Mouse (Mus musculus) liver, embryonic 14.5 days (tissue): Measurements from ENCODE around the gene Nav2. TPM values are rescaled to one million over a fixed set of nuclear protein-coding genes. Genes with fewer than 3 reads are reported as not detected.
A peak's percentile ranks its signal among the peaks of the same experiment; 100 is the strongest.

Experiments
- ATAC-seq: fragments of 200-750 bp; cut with Nextera tagmentation; 2 replicates; pipeline ENCODE4 v1.8.0; 2017; ENCODE audit warnings: moderate number of reproducible peaks, mild to moderate bottlenecking, moderate library complexity; ENCODE audit not compliant: insufficient read depth
- DNase-seq, 3 experiments: peaks; one replicate each; pipeline ENCODE4 v3.0.0-alpha.2; 2012 to 2013; ENCODE audit warnings: low read depth in 3 of 3, low spot score in 3 of 3
- H3K27ac ChIP-seq: fragments of 300-500 bp; sonication (generic); 2 replicates; pipeline ENCODE4 v1.5.1; 2014; ENCODE audit warnings: moderate library complexity, mild to moderate bottlenecking, control low read depth, inconsistent platforms
- H3K27me3 ChIP-seq: fragments of 300-500 bp; sonication (generic); 2 replicates; pipeline ENCODE4 v1.6.1; 2014; ENCODE audit warnings: mild to moderate bottlenecking, low read length, moderate library complexity; ENCODE audit not compliant: control insufficient read depth, insufficient read depth
- H3K36me3 ChIP-seq: fragments of 300-500 bp; sonication (generic); replicated peaks from 2 replicates; pipeline ENCODE4 v1.6.1; 2014; ENCODE audit warnings: low read depth; ENCODE audit not compliant: control insufficient read depth, insufficient read depth
- H3K4me1 ChIP-seq, 2 experiments: fragments of 200-500 bp in 1 of 2; fragments of 300-500 bp in 1 of 2; sonication (generic) in 1 of 2; replicated peaks; 2 replicates each; pipeline ENCODE4 v1.6.1; 2012 to 2014; ENCODE audit warnings: antibody characterized with exemption in 1 of 2, inconsistent platforms in 1 of 2, low read length in 1 of 2; ENCODE audit not compliant: control insufficient read depth in 2 of 2, insufficient read depth in 2 of 2
- H3K4me2 ChIP-seq: fragments of 300-500 bp; sonication (generic); 2 replicates; pipeline ENCODE4 v1.6.1; 2014; ENCODE audit warnings: low read depth, mild to moderate bottlenecking, control low read depth, moderate library complexity
- H3K4me3 ChIP-seq, 2 experiments: fragments of 200-500 bp in 1 of 2; fragments of 300-500 bp in 1 of 2; sonication (generic) in 1 of 2; 2 replicates each; pipeline ENCODE4 v1.5.1; 2012 to 2014; ENCODE audit warnings: low read depth in 2 of 2, low read length in 2 of 2, mild to moderate bottlenecking in 2 of 2, control low read depth in 1 of 2, inconsistent platforms in 1 of 2, moderate library complexity in 1 of 2; ENCODE audit not compliant: insufficient read depth in 1 of 2
- H3K9ac ChIP-seq: fragments of 300-500 bp; sonication (generic); replicated peaks from 2 replicates; pipeline ENCODE4 v1.6.1; 2014; ENCODE audit warnings: mild to moderate bottlenecking, control low read depth, moderate library complexity
- H3K9me3 ChIP-seq: fragments of 300-500 bp; sonication (generic); 2 replicates; pipeline ENCODE4 v1.6.1; 2016; ENCODE audit warnings: low read length, mixed read lengths; ENCODE audit not compliant: control insufficient read depth
- CTCF ChIP-seq: IDR thresholded peaks from 2 replicates; pipeline ENCODE4 v1.5.1; 2016; ENCODE audit warnings: antibody characterized with exemption, low read depth, control low read depth
- EP300 ChIP-seq: IDR thresholded peaks from 2 replicates; pipeline ENCODE4 v1.6.1; 2016; ENCODE audit warnings: antibody characterized with exemption, low read depth
- WGBS: fragments of 180-500 bp; shearing (Covaris S2); extraction: QIAGEN DNeasy Blood & Tissue Kit; methylation state at CpG from one replicate; pipeline ENCODE4 v1.1.7; 2014; ENCODE audit not compliant: insufficient replicate concordance; 5-methylcytosine and 5-hydroxymethylcytosine counted together
- polyA plus RNA-seq, 2 experiments: library from polyadenylated mRNA; depleted of rRNA in 1 of 2; stranded (reverse) in 1 of 2; unstranded in 1 of 2; fragments of >200 nt; fragmentation: Nextera tagmentation in 1 of 2; extraction: Ambion mirVana in 1 of 2; gene quantifications; 2 replicates each; pipeline versions ENCODE4 v1.2.1 to v1.2.3; 2012 to 2014

Nav2 gene
- polyA plus RNA-seq, 2 experiments, result 1.5 to 1.6 TPM

DNA sequence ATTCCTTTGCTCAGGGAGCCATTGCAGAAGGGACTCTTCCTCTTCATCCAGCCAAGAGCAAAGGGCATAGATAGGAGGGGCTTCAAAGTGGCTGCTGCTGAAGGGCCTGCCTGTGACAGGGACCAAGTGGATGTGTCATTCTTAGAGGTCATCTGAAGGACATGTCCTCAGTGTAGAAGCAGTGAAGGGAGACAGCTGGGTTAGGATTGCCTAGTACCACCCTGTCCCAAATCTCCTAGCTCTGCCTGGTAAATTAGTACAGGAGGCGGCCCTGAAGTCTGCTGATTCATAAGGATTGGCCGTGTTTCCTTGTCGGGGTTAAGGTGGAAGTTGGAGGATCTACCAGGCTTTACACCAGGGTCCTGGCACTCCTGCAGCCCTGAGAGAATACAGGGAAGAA, 691.4 kb downstream of the Nav2 start:
- Histone ChIP-seq H3K9ac (no peak overlapping the region), H3K4me3 (no peak overlapping the region), H3K27me3 (no peaks in the 10 kb centered on the region), H3K4me1 (no peaks in the 10 kb centered on the region), H3K4me2 (no peak overlapping the region), H3K27ac (no peak overlapping the region), H3K9me3 (no peaks in the 10 kb centered on the region), H3K36me3 (no peaks in the 10 kb centered on the region)
- WGBS, result 57% methylated on average over 3 of the region's 3 CpGs
- no peak for TF ChIP-seq CTCF
- TF ChIP-seq EP300, result no peak
- ATAC-seq (no peak), DNase-seq (no peak)

DNA sequence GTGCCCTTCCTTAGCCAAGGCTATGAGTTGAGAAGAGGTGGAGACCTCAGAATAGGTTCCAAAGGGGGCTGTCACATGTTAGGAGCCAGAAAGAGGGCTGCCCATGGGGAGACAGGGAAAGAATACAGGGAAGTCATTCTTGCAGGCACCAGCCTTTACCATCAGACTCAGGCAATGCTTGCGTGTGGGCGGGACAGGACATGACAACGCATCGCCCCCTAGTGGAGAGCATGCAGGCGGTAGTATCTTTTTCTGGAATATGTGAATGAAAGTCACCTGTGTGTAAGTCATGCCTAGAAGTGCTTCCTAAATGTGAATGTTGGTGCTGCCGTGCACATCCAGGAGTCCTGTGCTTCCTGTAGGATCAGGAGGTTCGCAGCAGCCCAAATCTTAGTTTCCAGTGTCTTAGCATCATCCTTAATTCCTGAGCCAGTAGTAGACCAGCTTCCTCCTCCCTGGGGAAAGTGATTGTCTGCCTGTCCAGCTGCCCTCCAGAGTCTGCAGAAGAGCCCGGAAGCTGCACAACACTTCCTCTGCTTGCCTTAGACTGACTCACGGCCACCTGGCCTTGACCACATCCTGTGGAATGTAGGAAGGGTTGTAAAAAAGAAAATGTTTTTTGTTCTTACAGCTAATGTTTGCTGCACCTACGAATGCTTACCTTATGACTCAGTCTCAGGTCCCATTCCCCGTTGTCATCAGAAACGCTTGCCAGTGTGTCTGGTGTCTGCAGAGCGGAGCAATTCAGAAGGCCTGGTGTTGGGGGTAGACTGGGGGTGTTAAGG, 692.9 kb downstream of the Nav2 start:
- no peak overlapping the region for H3K27ac ChIP-seq
- H3K27me3 ChIP-seq, result no peaks in the 10 kb centered on the region
- 14% methylated on average over 13 of the region's 13 CpGs for whole genome bisulfite sequencing
- no peak overlapping the region for H3K9ac ChIP-seq
- no peak overlapping the region for H3K4me3 ChIP-seq
- no peak overlapping the region for H3K4me2 ChIP-seq
- TF ChIP-seq CTCF (peak; percentile 85), EP300 (no peak)
- no peaks in the 10 kb centered on the region for H3K9me3 ChIP-seq
- DNase-seq (peak in 2 of 3 experiments; percentile 7 to 17), ATAC-seq (no peak)
- no peaks in the 10 kb centered on the region for H3K4me1 ChIP-seq
- H3K36me3 ChIP-seq, result no peaks in the 10 kb centered on the region

GRCm38 (mm10) chr7:49604244-49604643, 695.7 kb downstream of the Nav2 start:
- Histone ChIP-seq H3K4me1 (no peaks in the 10 kb centered on the region), H3K4me2 (no peak overlapping the region), H3K36me3 (no peaks in the 10 kb centered on the region), H3K27ac (no peak overlapping the region), H3K9ac (no peak overlapping the region), H3K4me3 (no peak overlapping the region), H3K9me3 (no peaks in the 10 kb centered on the region), H3K27me3 (no peaks in the 10 kb centered on the region)
- WGBS, result 69% methylated on average over 14 of the region's 14 CpGs
- TF ChIP-seq EP300 (no peak), CTCF (no peak)
- no peak for DNase-seq
- ATAC-seq, result no peak

- no peaks in the 10 kb centered on the region for H3K36me3 ChIP-seq
- H3K9me3 ChIP-seq, result no peaks in the 10 kb centered on the region
- ATAC-seq, result no peak
- H3K4me2 ChIP-seq, result no peak overlapping the region
- H3K27me3 ChIP-seq, result no peaks in the 10 kb centered on the region
- no peak overlapping the region for H3K27ac ChIP-seq
- no peak overlapping the region for H3K9ac ChIP-seq
- no peak overlapping the region for H3K4me3 ChIP-seq
- DNase-seq, result no peak
- H3K4me1 ChIP-seq, result no peaks in the 10 kb centered on the region
- 51% methylated on average over 15 of the region's 15 CpGs for WGBS
- TF ChIP-seq CTCF, result no peak
- TF ChIP-seq EP300, result no peak
These were observed 696.7 kb downstream of the Nav2 start for GRCm38 (mm10) chr7:49604965-49605795.

DNA sequence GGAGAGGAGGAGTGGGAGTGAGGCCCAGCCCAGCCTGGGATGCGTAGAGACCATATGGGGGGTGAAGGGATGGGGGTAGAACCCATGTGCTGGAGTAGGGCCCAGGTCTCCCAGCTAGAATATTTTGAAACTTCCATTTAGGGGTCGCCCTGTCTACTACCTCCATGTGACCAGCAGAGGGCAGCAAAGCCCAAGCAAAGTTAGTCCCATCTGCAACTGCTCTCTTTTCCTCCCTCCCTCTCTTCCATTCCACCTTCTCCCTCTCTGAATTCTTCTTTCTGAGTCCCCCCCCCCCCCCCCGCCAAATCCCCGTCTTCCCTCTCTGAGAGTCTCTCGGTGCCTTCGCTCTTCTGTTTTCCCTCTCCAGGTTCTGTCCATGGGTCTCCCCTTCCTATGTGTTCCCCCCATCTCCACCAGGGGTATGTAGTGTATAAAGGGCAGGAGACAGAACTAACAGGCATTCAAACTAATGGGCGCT, 707.8 kb downstream of the Nav2 start:
- Histone ChIP-seq H3K36me3 (no peaks in the 10 kb centered on the region), H3K9ac (no peak overlapping the region), H3K4me1 (no peaks in the 10 kb centered on the region), H3K27ac (no peak overlapping the region), H3K27me3 (no peaks in the 10 kb centered on the region), H3K4me2 (no peak overlapping the region), H3K4me3 (no peak overlapping the region), H3K9me3 (no peaks in the 10 kb centered on the region)
- peak; percentile 81 for TF ChIP-seq CTCF
- TF ChIP-seq EP300, result no peak
- no peak for ATAC-seq
- 3% methylated on average over 6 of the region's 7 CpGs for WGBS
- peak; percentile 10 to 15 (median 14) for DNase-seq
